Mouse (Mus musculus) heart, embryonic 12.5 days (tissue): ENCODE data around the gene Bub3. TPM values are rescaled to one million over a fixed set of nuclear protein-coding genes. Genes with fewer than 3 reads are reported as not detected.
A peak's percentile ranks its signal among the peaks of the same experiment; 100 is the strongest.

Experiments
- ATAC-seq: fragments of 200-750 bp; cut with Nextera tagmentation; 2 replicates; pipeline ENCODE4 v1.8.0; 2017; ENCODE audit warnings: moderate TSS enrichment, moderate library complexity; ENCODE audit not compliant: insufficient number of reproducible peaks, low FRiP score
- H3K27ac ChIP-seq: fragments of 300-500 bp; sonication (generic); 2 replicates; pipeline ENCODE4 v1.5.1; 2016; ENCODE audit warnings: mild to moderate bottlenecking, moderate library complexity; ENCODE audit not compliant: poor library complexity, severe bottlenecking
- H3K27me3 ChIP-seq: fragments of 300-500 bp; sonication (generic); replicated peaks from 2 replicates; pipeline ENCODE4 v1.6.1; 2016; ENCODE audit warnings: mild to moderate bottlenecking, moderate library complexity
- H3K36me3 ChIP-seq: fragments of 300-500 bp; sonication (generic); 2 replicates; pipeline ENCODE4 v1.6.1; 2016; ENCODE audit warnings: mild to moderate bottlenecking, moderate library complexity
- H3K4me1 ChIP-seq: fragments of 300-500 bp; sonication (generic); replicated peaks from 2 replicates; pipeline ENCODE4 v1.6.1; 2016; ENCODE audit warnings: mild to moderate bottlenecking
- H3K4me2 ChIP-seq: fragments of 300-500 bp; sonication (generic); 2 replicates; pipeline ENCODE4 v1.6.1; 2016; ENCODE audit warnings: mild to moderate bottlenecking, moderate library complexity
- H3K4me3 ChIP-seq: fragments of 300-500 bp; sonication (generic); 2 replicates; pipeline ENCODE4 v1.5.1; 2016; ENCODE audit warnings: mild to moderate bottlenecking
- H3K9ac ChIP-seq: fragments of 300-500 bp; sonication (generic); 2 replicates; pipeline ENCODE4 v1.6.1; 2016; ENCODE audit warnings: mild to moderate bottlenecking, moderate library complexity
- H3K9me3 ChIP-seq: fragments of 300-500 bp; sonication (generic); replicated peaks from 2 replicates; pipeline ENCODE4 v1.6.1; 2016; ENCODE audit warnings: mild to moderate bottlenecking, moderate library complexity
- WGBS: fragments of 180-500 bp; shearing (Covaris S2); methylation state at CpG from one replicate; pipeline ENCODE4 v1.1.7; 2016; 5-methylcytosine and 5-hydroxymethylcytosine counted together
- polyA plus RNA-seq: library from polyadenylated mRNA; unstranded; fragments of >200 nt; fragmentation: Nextera tagmentation; extraction: Ambion mirVana; gene quantifications from 2 replicates; pipeline ENCODE4 v1.2.1, GENCODE M21; 2016

Bub3 gene
- polyA plus RNA-seq, 1 experiment from 2014 or later: 129 TPM

- WGBS: 3% methylated on average over 5 of the region's 5 CpGs
- no peak for ATAC-seq
These were observed 12.5 kb upstream of the Bub3 start for GRCm38 (mm10) chr7:131547481-131547880.

GRCm38 (mm10) chr7:131548473-131548872 lies 11.5 kb upstream of the Bub3 start, which contains the start of gene Hmx2:
Gene Hmx2 (plus strand): TSS chr7:131548773.
- Histone ChIP-seq H3K4me2 (no peak within 1 kb of the TSS), H3K4me1 (peaks cover 11% of the 10 kb centered on the region), H3K27me3 (peaks cover 93% of the 10 kb centered on the region), H3K9ac (no peak within 1 kb of the TSS), H3K27ac (no peak within 1 kb of the TSS), H3K9me3 (no peaks in the 10 kb centered on the region), H3K4me3 (no peak within 1 kb of the TSS), H3K36me3 (no peaks in the 10 kb centered on the region)
- no peak for ATAC-seq
- 2% methylated on average over 3 of the region's 3 CpGs for WGBS

More at GRCm38 (mm10) chr7:131547481-131547880, 12.5 kb upstream of the Bub3 start:
- peaks cover 93% of the 10 kb centered on the region for H3K27me3 ChIP-seq
- no peaks in the 10 kb centered on the region for H3K36me3 ChIP-seq
- no peak overlapping the region for H3K4me3 ChIP-seq
- H3K9me3 ChIP-seq: no peaks in the 10 kb centered on the region
- H3K9ac ChIP-seq: no peak overlapping the region
- H3K4me2 ChIP-seq: no peak overlapping the region
- H3K4me1 ChIP-seq: peaks cover 21% of the 10 kb centered on the region
- H3K27ac ChIP-seq: no peak overlapping the region

- ATAC-seq: no peak
- WGBS: 4% methylated on average over 4 of the region's 4 CpGs
- H3K9me3 ChIP-seq: no peaks in the 10 kb centered on the region
These were observed 8.6 kb upstream of the Bub3 start for GRCm38 (mm10) chr7:131551471-131551870.

GRCm38 (mm10) chr7:131551931-131552741 lies 7.9 kb upstream of the Bub3 start:
- H3K4me2 ChIP-seq: no peak overlapping the region
- H3K4me3 ChIP-seq: no peak overlapping the region
- H3K9me3 ChIP-seq: no peaks in the 10 kb centered on the region
- WGBS: under 1% methylated on average over 42 of the region's 42 CpGs
- peaks cover 94% of the 10 kb centered on the region for H3K27me3 ChIP-seq
- H3K9ac ChIP-seq: no peak overlapping the region
- H3K36me3 ChIP-seq: no peaks in the 10 kb centered on the region
- no peak for ATAC-seq
- H3K4me1 ChIP-seq: peaks cover 22% of the 10 kb centered on the region
- H3K27ac ChIP-seq: no peak overlapping the region

More at GRCm38 (mm10) chr7:131551471-131551870, 8.6 kb upstream of the Bub3 start:
- no peak overlapping the region for H3K27ac ChIP-seq
- H3K27me3 ChIP-seq: peaks cover 94% of the 10 kb centered on the region
- no peak overlapping the region for H3K4me2 ChIP-seq
- no peaks in the 10 kb centered on the region for H3K36me3 ChIP-seq
- H3K9ac ChIP-seq: no peak overlapping the region
- H3K4me1 ChIP-seq: peaks cover 18% of the 10 kb centered on the region
- no peak overlapping the region for H3K4me3 ChIP-seq

- ATAC-seq: no peak
- Histone ChIP-seq H3K4me3 (no peak overlapping the region), H3K9ac (no peak overlapping the region), H3K4me1 (peaks cover 22% of the 10 kb centered on the region), H3K9me3 (no peaks in the 10 kb centered on the region), H3K4me2 (no peak overlapping the region), H3K27me3 (peaks cover 94% of the 10 kb centered on the region), H3K36me3 (no peaks in the 10 kb centered on the region), H3K27ac (no peak overlapping the region)
- 2% methylated on average over 5 of the region's 5 CpGs for WGBS
These were observed 7.2 kb upstream of the Bub3 start for GRCm38 (mm10) chr7:131552781-131553180.

- H3K27me3 ChIP-seq: peaks cover 93% of the 10 kb centered on the region
- H3K9ac ChIP-seq: no peak overlapping the region
- H3K9me3 ChIP-seq: no peaks in the 10 kb centered on the region
- peak overlapping the region; percentile 42 for H3K4me3 ChIP-seq
- peak overlapping the region; percentile 68 for H3K4me2 ChIP-seq
- H3K4me1 ChIP-seq: peaks cover 22% of the 10 kb centered on the region
- H3K27ac ChIP-seq: no peak overlapping the region
- peak; percentile 48; the same call in 1 of the 2 replicates for ATAC-seq
- 0% methylated on average over 39 of the region's 39 CpGs for WGBS
- H3K36me3 ChIP-seq: no peaks in the 10 kb centered on the region
These were observed 6.2 kb upstream of the Bub3 start for GRCm38 (mm10) chr7:131553771-131554175.

GRCm38 (mm10) chr7:131554341-131555180 lies 5.5 kb upstream of the Bub3 start:
- H3K27me3 ChIP-seq: peaks cover 90% of the 10 kb centered on the region
- H3K36me3 ChIP-seq: no peaks in the 10 kb centered on the region
- ATAC-seq: no peak
- H3K4me3 ChIP-seq: peak overlapping the region; percentile 42
- whole genome bisulfite sequencing: under 1% methylated on average over 45 of the region's 45 CpGs
- peaks cover 22% of the 10 kb centered on the region for H3K4me1 ChIP-seq
- H3K4me2 ChIP-seq: peak overlapping the region; percentile 68
- no peak overlapping the region for H3K9ac ChIP-seq
- H3K27ac ChIP-seq: no peak overlapping the region
- H3K9me3 ChIP-seq: no peaks in the 10 kb centered on the region

GRCm38 (mm10) chr7:131555301-131556081 lies 4.5 kb upstream of the Bub3 start:
- under 1% methylated on average over 68 of the region's 68 CpGs for WGBS
- Histone ChIP-seq H3K9me3 (no peaks in the 10 kb centered on the region), H3K27ac (no peak overlapping the region), H3K4me3 (peak overlapping the region; percentile 33), H3K36me3 (no peaks in the 10 kb centered on the region), H3K9ac (no peak overlapping the region), H3K27me3 (peaks cover 81% of the 10 kb centered on the region), H3K4me1 (peaks cover 22% of the 10 kb centered on the region), H3K4me2 (peak overlapping the region; percentile 59)
- no peak for ATAC-seq

GRCm38 (mm10) chr7:131556116-131556515 lies 3.9 kb upstream of the Bub3 start:
- Histone ChIP-seq H3K9me3 (no peaks in the 10 kb centered on the region), H3K27ac (no peak overlapping the region), H3K27me3 (peaks cover 75% of the 10 kb centered on the region), H3K9ac (no peak overlapping the region), H3K4me2 (peak overlapping the region; percentile 59; the same call in 1 of the 2 replicates), H3K4me1 (peaks cover 23% of the 10 kb centered on the region), H3K4me3 (peak overlapping the region; percentile 33; the same call in 1 of the 2 replicates), H3K36me3 (no peaks in the 10 kb centered on the region)
- 2% methylated on average over 9 of the region's 9 CpGs for WGBS
- no peak for ATAC-seq

- Histone ChIP-seq H3K4me1 (peaks cover 24% of the 10 kb centered on the region), H3K27ac (no peak overlapping the region), H3K27me3 (peaks cover 69% of the 10 kb centered on the region), H3K36me3 (peaks cover under 1% of the 10 kb centered on the region; the same call in 1 of the 2 replicates), H3K4me2 (no peak overlapping the region), H3K9me3 (no peaks in the 10 kb centered on the region), H3K9ac (no peak overlapping the region), H3K4me3 (0 out of 2 replicates have a peak overlapping the region, but pooled peaks have one; percentile 0)
- no peak for ATAC-seq
- WGBS: under 1% methylated on average over 37 of the region's 37 CpGs
These were observed 3.3 kb upstream of the Bub3 start for GRCm38 (mm10) chr7:131556541-131557271.
